Mouse (Mus musculus): ENCODE data around the gene Fam107a.
A peak's percentile ranks its signal among the peaks of the same experiment; 100 is the strongest.

Gene Fam107a

GRCm38 (mm10) chr14:8256881-8257280 lies 60.9 kb downstream of the Fam107a start:
- DNase-seq (ENCODE audit: low spot score in 2 of 2), result no peak

DNA sequence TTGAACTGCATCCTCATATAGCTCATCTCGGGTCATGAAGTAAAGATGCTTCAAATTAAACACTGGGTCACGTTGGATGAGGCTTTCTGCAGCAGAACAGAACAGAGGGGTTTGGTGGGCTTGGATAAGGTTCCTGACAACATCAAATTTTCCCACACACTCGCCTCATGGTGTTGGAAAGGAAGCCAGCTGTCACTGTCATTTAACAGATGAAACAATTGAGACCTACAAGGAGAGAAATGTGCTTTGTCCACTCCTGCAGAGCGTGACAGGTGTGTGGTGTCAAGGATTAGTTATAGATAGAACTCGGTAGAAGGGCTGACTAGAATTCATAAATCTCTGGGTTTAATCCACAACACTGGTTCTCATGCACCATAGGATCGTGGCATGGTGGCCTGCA lies 61.8 kb downstream of the Fam107a start:
- no peak for DNase-seq (ENCODE audit: low spot score in 2 of 2)

GRCm38 (mm10) chr14:8255076-8255729 lies 62.6 kb downstream of the Fam107a start:
- DNase-seq (ENCODE audit: low spot score in 2 of 2), result peak in 1 of 2 experiments; percentile 47

DNA sequence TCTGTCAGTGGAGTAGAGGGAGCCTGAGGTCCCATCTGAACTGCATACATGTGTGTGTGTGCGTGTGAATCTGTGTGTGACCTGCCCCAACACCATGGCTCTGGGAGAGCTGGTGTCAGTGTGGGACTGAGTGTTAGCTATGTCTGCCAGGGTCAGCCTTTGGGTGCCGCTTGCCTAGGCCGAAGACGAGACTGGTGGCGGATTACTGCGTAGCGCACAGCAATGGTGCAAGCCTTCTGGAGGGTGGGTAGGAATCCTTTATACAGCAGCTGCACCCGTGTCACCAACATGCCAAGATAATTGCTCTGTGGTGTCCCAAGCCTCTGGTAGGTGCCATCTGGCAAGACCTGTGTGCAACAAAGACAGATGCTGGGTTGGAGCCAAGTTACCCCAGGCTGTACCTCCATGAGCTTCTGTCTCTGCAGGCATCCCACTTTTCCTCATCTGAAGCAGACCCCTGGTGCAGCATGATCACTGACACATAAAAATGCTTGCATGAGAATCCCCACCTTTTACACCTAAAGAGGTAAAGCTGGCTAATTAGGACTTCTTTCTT lies 66.4 kb downstream of the Fam107a start:
- no peak for DNase-seq (ENCODE audit: low spot score in 2 of 2)

DNA sequence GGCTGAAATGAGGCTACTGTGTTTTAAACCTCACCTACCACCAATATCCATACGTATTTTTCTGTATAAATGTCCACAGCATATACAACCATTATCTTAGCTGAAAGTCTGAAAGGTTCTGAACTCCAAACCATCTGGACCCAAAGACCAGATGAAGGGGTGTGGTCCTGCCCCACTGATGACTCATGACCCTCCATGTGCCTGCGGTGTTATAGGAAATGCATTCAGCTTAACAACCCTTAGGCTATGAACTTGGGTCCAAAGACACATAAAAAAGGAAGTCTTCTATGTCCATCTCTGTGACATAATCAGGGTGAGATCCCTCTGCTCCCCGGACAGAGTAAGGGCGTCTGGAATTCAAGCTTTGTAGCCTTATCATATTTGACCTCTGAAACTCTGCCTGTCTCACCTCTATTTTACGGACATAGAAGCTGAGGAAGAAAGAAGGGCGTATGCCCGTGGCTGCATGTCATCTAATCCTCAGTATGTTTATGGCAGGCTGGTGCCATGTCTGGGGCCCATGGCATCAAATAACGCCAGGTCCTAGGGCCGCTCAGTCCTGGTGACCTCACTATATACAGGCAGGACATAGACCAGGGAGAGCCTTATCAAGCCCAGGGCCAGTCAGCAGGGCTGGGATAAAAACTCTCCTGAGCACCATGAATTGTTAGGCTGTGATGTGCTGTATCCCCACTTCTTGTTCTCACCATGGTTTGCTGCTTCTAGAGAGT lies 67.5 kb downstream of the Fam107a start:
- no peak for DNase-seq (ENCODE audit: low spot score in 2 of 2)

- no peak for DNase-seq (ENCODE audit: low spot score in 2 of 2)
Measured at GRCm38 (mm10) chr14:8249206-8249605, 68.6 kb downstream of the Fam107a start.

GRCm38 (mm10) chr14:8246878-8247277 lies 70.9 kb downstream of the Fam107a start:
- DNase-seq (ENCODE audit: low spot score in 2 of 2), result no peak

Data from spleen, postnatal 14 days (tissue).